Mouse (Mus musculus): ENCODE measurements around the gene D130040H23Rik.
"Not testable (repeated sequence)": the region's sequence is repeated elsewhere in the genome, so short reads cannot be mapped to it uniquely, and the experiment has no call there.

D130040H23Rik gene

DNA sequence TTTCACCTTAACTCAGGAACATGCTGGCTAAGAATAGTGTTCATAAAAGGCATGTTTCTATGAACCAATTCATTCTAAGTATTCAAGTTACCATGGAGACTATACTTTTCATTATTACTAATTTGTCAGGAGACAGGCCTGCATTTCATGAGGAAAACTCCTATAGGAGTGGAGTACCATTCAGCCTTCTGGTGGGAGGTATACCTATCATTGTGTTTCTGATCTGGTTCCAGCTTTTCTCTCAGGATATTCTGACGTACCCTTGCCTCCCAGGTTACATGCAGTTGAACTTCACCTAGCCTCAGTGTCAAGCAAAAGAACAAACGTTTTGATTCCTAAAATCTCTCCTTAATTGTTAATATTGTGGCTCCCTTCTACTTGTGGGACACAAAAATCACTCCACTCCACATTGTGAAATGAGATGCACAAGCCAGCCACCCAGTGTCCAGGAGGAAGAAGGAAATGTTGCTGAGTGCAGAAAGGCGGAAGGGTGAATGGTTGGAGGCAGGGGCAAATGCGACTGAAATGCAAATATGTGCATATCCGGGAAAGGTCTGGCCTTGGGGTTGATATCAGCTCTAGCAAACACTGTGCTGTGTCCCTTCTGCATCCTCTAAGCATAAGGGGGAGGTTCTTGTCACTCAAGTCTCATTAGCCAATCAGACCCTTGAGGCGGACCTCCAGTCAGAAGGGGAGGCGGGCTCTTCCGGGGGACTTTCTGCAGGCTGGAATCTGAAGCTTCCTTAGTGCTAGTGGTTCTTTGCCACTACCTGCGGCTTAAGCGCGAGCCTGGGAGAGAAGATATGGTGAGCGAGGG is at the start of gene D130040H23Rik:
Gene D130040H23Rik, plus strand, starts transcription at position 695 of the 817 bp plus-strand sequence.
- DNase-seq (ENCODE audit: low spot score), result peak; percentile 50

DNA sequence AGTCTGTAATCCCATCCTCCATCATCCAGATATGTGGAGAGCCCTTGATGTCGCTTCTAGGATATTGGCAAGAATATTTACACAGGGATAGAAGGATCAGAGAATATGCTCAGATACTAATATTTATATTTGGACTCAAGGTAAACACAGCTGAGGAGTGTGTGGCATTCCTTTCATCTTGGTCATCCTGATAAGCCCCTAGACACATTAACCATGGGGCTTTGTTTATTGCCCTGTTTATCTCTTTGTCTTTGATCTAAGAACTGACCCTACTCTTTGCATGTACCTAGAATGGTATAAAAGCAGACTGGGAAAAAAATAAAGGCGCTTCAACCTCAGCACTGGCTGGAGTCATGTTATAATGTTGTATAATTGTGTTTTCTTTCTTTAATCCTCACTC is 28.3 kb upstream of the D130040H23Rik start:
- no peak for DNase-seq (ENCODE audit: low spot score)

DNA sequence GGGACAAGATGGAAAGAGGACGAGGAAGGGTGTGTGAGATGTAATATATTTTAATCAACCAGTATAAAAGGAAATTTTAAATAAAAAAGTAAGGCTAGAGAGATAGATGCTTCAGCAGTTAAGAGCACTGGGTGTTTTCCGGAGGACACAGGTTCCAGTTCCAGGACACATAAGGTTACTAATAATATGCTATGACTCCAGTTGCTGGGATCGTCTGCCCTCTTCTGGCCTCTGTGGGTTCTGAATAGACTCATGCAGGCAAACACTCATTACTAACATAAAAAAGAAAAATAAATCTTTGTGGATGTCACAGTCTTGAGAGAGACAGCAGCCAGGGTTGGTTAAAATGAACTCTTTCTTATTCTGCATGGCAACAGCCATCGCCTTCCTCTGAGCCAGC is 2.4 kb upstream of the D130040H23Rik start:
- no peak for DNase-seq (ENCODE audit: low spot score)

DNA sequence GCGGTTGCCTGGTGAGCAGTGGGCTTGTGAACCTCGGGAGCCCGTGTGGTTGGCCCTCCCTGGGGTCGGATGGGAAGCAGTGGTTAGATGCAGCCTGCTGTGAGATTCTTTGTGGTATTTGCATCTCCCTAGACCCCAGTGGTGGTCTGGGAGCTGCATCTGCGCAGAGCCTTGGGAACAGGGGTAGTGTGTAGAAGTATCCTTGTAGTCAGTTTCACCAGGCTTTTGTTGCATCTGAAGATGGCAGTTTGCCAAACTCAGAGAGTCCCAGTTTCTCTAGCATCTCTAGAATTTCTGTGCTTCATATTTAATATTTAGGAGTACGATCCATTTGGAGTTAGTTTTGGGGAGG is 299 bp downstream of the D130040H23Rik start:
- DNase-seq (ENCODE audit: low spot score), result no peak

DNA sequence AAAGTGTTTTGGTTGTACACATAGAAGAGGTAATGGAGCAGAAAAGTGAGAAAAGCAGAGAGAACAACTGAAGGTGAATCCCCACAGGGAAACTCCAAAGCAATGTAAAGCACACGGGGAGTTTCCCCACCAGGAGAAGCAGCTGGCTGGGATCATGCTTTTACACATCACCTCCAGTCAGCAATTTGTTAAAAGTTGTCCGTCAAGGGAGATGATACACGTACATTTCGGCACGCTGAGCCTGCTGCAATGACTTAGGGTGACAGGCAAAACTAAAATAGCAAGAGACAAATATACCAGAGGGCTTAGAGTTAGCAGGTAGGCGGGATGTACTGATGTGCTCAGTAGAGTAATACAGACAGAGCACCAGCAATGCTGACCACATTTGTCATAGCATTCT is 1.6 kb downstream of the D130040H23Rik start:
- no peak for DNase-seq (ENCODE audit: low spot score)

DNA sequence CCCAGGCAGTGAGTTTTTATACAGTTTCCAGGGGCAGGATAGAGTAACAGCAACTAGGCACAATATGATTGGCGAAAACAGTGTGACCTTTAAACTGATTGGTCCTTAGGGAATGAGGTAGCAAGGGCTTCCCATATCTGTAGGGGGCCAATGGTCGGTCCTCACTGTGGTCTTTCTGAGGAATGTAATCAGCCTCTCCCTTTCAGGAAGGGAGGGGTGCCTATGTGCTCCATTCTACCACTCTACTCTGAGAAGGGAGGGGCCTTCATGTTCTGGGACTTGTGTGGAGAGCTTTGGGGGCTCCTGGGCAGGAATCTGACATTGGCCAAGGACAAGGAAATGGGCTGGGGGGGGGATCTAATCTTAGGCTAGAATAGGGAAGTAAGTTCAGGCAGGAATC is 53.9 kb downstream of the D130040H23Rik start:
- no peak for DNase-seq (ENCODE audit: low spot score)

DNA sequence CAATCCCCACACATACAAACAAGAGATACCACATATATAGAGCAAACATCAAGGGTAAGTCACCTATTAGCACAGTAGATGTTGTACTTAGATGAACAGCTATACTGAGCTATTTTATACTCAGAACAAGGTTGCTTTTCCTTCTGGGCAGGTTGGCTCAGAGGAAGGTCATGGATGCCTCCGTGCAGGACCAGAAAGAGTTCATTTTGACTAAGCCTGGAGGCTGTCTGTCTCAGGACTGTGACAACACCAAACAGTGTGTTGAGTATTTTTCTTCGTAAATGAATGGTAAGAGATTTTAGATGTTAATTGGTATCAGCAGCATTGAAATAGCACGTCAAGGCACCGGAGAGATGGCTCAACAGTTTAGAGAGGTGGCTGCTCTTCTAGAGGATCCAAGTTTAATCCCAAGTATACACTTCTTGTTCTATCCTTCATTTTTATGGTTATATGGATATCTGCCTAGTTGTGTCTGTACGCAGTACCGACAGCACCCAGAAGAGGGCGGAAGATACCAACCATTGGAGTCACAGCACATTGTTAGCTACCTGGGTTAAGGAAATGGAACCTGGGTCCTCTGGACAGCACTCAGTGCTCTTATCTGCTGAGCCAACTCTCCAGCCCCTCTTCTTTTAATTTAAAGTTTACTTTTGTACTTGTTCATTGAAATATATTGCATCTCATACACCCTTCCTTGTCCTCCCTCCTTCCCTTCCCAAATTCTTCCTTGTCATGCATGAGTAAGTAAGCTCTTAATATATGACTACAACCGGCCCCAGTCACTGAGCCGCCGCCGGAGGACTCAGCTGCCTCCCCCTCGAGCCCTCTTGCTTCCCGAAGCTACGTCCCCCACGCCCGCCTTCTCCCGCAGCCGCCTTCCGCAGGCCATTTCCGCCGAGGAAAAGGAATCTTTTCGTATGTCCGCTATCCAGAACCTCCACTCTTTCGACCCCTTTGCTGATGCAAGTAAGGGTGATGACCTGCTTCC is 57.7 kb downstream of the D130040H23Rik start:
- DNase-seq (ENCODE audit: low spot score), result peak; percentile 85

DNA sequence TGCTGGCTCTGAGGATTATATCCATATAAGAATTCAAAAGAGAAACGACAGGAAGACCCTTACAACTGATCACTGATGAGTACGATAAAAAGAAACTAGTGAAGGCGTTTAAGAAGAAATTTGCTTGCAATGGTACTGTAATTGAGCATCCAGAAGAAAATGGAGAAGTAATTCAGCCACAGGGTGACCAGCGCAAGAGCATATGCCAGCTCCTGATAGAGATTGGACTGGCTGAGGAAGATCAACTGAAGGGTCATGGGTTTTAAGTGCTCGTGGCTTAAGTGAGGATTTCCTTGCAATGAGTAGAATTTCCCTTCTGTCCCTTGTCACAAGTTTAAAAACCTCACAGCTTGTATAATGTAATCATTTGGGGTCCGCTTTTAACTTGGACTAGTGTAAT is 58.4 kb downstream of the D130040H23Rik start:
- DNase-seq (ENCODE audit: low spot score), result not testable (repeated sequence)

All from ovary, postnatal 14 days (tissue).